Mouse (Mus musculus) liver, embryonic 11.5 days (tissue): ENCODE data around the gene Rcc1l. TPM values are rescaled to one million over a fixed set of nuclear protein-coding genes. Genes with fewer than 3 reads are reported as not detected.

ENCODE experiments used
- ATAC-seq: fragments of 200-750 bp; cut with Nextera tagmentation; replicated peaks from 2 replicates; pipeline ENCODE4 v1.8.0; 2017; ENCODE audit warnings: moderate number of reproducible peaks, mild to moderate bottlenecking, moderate TSS enrichment, moderate library complexity; ENCODE audit not compliant: low FRiP score
- DNase-seq: peaks from one replicate; pipeline ENCODE4 v3.0.0-alpha.2; 2017; ENCODE audit warnings: low spot score
- H3K27ac ChIP-seq: fragments of 300-500 bp; sonication (generic); 2 replicates; pipeline ENCODE4 v1.5.1; 2014; ENCODE audit warnings: mild to moderate bottlenecking, low read depth, low read length, control low read depth
- H3K27me3 ChIP-seq: fragments of 300-500 bp; sonication (generic); replicated peaks from 2 replicates; pipeline ENCODE4 v1.6.1; 2014; ENCODE audit warnings: low read length, mixed read lengths; ENCODE audit not compliant: control insufficient read depth, insufficient read depth
- H3K36me3 ChIP-seq: fragments of 300-500 bp; sonication (generic); 2 replicates; pipeline ENCODE4 v1.6.1; 2014; ENCODE audit warnings: mild to moderate bottlenecking, low read length, moderate library complexity, mixed read lengths; ENCODE audit not compliant: control insufficient read depth, insufficient read depth
- H3K4me1 ChIP-seq: fragments of 300-500 bp; sonication (generic); replicated peaks from 2 replicates; pipeline ENCODE4 v1.6.1; 2014; ENCODE audit warnings: low read length, mixed read lengths; ENCODE audit not compliant: control insufficient read depth, insufficient read depth
- H3K4me2 ChIP-seq: fragments of 300-500 bp; sonication (generic); 2 replicates; pipeline ENCODE4 v1.6.1; 2014; ENCODE audit warnings: mild to moderate bottlenecking, control low read depth, moderate library complexity
- H3K4me3 ChIP-seq: fragments of 300-500 bp; sonication (generic); 2 replicates; pipeline ENCODE4 v1.5.1; 2014; ENCODE audit warnings: low read depth, low read length, control low read depth
- H3K9ac ChIP-seq: fragments of 300-500 bp; sonication (generic); 2 replicates; pipeline ENCODE4 v1.6.1; 2014; ENCODE audit warnings: low read depth, low read length, control low read depth
- H3K9me3 ChIP-seq: fragments of 300-500 bp; sonication (generic); 2 replicates; pipeline ENCODE4 v1.6.1; 2016; ENCODE audit warnings: low read length, inconsistent platforms, mixed read lengths; ENCODE audit not compliant: control insufficient read depth
- WGBS: fragments of 180-500 bp; shearing (Covaris S2); extraction: QIAGEN DNeasy Blood & Tissue Kit; methylation state at CpG from one replicate; pipeline ENCODE4 v1.1.7; 2014; 5-methylcytosine and 5-hydroxymethylcytosine counted together
- polyA plus RNA-seq: library from polyadenylated mRNA; unstranded; fragments of >200 nt; fragmentation: Nextera tagmentation; extraction: Ambion mirVana; gene quantifications from 2 replicates; pipeline ENCODE4 v1.2.1, GENCODE M21; 2014

Rcc1l gene
- polyA plus RNA-seq, 1 experiment from 2014 or later = 39.1 TPM

DNA sequence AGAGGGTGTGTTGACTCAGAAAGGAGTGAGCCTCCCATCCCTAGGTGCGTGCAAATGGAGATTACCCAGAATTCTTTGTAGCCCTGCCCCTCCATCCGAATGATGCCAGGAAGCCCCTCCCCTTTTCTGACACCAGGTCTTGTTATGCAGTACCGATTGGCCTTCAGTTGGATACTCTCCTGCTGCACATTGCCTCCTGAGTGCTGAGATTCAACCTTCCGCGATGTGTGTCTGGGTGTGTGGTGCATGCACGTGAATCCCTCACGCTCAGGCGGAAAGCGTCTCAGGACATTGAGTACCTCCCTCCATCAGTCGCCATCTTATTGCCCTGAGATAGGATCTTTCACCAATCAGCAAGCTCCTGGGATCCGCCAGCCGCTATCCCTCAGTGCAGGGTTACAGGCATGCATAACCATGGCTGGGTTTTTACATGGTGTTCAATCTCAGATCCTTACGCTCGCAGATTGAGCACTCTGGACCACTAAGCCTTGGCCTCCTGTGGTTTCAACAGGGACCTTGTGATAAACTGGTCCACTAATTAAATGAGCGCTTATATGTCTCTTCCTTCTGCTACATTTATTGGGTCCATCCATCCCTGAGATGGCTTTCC is 57.7 kb downstream of the Rcc1l start:
- H3K27ac ChIP-seq = no peak overlapping the region
- no peak overlapping the region for H3K9ac ChIP-seq
- DNase-seq (no peak), ATAC-seq (no peak)
- no peak overlapping the region for H3K4me2 ChIP-seq
- H3K27me3 ChIP-seq = no peaks in the 10 kb centered on the region
- no peaks in the 10 kb centered on the region for H3K9me3 ChIP-seq
- peaks cover 5% of the 10 kb centered on the region; the same call in 1 of the 2 replicates for H3K4me1 ChIP-seq
- WGBS = 78% methylated on average over 15 of the region's 15 CpGs
- no peak overlapping the region for H3K4me3 ChIP-seq
- H3K36me3 ChIP-seq = no peaks in the 10 kb centered on the region

DNA sequence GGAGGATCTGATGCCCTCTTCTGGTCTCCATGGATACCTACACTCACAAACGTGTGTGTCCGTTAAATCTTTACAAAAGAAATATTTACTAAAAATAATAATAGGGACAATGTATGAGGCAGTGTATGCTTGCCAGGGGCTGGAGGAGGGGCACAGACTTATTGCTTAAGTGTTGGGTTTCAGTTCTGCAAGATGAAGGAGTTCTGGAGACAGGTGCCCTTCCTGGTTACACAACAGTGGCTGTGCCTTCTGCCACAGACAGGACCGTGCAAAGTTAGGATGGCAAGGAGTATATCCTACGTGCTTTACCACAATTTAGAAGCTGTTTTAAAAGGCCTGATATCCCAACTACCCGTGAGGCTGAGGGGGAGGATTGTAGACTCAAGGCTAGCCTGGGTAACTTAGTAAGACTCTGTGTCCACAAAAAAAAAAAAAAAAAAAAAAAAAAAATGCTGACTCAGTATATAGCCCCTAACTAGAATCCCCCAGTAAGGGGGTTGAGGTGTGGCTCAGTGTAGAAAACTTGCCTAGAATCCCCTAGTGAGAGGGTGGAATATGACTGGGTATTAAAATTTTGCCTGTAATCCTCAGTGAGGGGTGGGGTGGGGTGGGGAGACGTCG is 60.8 kb downstream of the Rcc1l start:
- WGBS = 86% methylated on average over 7 of the region's 7 CpGs
- DNase-seq = no peak
- Histone ChIP-seq H3K4me1 (peaks cover 5% of the 10 kb centered on the region; the same call in 1 of the 2 replicates), H3K27ac (no peak overlapping the region), H3K9ac (no peak overlapping the region), H3K4me2 (no peak overlapping the region), H3K36me3 (no peaks in the 10 kb centered on the region), H3K9me3 (no peaks in the 10 kb centered on the region), H3K27me3 (no peaks in the 10 kb centered on the region), H3K4me3 (no peak overlapping the region)
- ATAC-seq = no peak

DNA sequence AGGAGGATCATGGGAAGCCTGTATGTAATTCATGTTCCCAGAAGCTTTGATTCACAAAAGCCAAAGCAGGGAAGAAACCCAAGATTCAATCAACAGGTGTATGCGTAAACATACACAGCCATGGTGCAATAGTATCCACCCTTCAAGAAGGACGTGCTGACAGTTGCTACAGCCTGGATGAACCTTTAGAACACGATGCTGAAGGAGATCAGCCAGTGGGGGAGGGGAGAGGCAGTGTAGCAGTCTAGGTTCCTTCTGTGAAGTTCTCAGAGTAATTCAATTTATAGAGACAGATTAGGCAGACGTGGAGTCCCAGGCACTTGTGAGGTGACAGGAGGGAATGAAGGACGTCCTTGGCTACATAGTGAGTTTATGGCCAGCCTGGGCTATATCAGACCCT is 61.6 kb downstream of the Rcc1l start:
- WGBS = 74% methylated on average over 5 of the region's 5 CpGs
- H3K4me1 ChIP-seq = peaks cover 5% of the 10 kb centered on the region; the same call in 1 of the 2 replicates
- H3K4me2 ChIP-seq = no peak overlapping the region
- ATAC-seq = no peak
- H3K4me3 ChIP-seq = no peak overlapping the region
- no peaks in the 10 kb centered on the region for H3K36me3 ChIP-seq
- H3K27me3 ChIP-seq = no peaks in the 10 kb centered on the region
- H3K27ac ChIP-seq = no peak overlapping the region
- H3K9ac ChIP-seq = no peak overlapping the region
- no peaks in the 10 kb centered on the region for H3K9me3 ChIP-seq
- DNase-seq = no peak

DNA sequence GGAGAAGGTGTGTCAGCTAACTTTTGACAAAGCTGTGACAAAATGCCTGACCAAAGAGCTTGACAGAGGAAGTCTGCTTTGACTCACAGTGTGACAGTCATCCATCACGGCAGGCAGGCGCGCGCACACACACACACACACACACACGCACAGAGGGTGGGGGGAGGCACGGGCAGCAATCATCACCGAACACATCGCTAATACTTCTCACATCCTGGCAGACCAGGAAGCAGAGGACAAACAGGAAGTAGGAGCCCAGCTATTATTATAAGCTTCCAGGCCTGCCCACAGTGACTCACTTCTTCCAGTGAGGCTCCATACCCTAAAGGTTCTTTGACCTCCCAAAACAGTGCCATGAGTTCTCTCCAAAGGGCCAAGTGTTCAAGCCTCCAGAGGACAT is 70.7 kb downstream of the Rcc1l start:
- H3K9me3 ChIP-seq = no peaks in the 10 kb centered on the region
- H3K4me3 ChIP-seq = no peak overlapping the region
- no peaks in the 10 kb centered on the region for H3K4me1 ChIP-seq
- ATAC-seq (peak; percentile 29; the same call in 1 of the 2 replicates), DNase-seq (no peak)
- no peaks in the 10 kb centered on the region for H3K27me3 ChIP-seq
- 66% methylated on average over 8 of the region's 8 CpGs for WGBS
- no peak overlapping the region for H3K4me2 ChIP-seq
- H3K9ac ChIP-seq = no peak overlapping the region
- no peak overlapping the region for H3K27ac ChIP-seq
- no peaks in the 10 kb centered on the region for H3K36me3 ChIP-seq

DNA sequence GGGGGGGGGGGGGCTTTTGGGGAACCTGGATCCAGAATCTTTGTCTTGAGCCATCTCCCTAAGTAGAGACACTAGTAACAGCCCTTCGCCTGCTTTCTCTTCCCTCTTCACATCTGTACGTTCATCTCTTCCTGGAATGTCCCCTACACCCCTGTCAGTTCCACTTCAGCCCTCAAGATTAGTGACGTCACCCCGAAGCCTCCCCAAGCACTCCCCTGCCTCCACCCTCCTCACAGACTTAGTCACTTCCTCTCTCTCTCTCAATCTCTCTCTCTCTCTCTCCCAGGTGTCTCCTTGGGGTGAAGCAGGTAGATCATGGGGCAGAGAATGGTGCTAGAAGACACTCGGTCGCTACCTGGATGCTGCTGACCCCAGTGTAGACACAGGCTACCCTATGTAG is 73.9 kb downstream of the Rcc1l start:
- DNase-seq = no peak
- H3K27ac ChIP-seq = no peak overlapping the region; the same call in 1 of the 2 replicates
- H3K4me1 ChIP-seq = peaks cover 3% of the 10 kb centered on the region; the same call in 1 of the 2 replicates
- 57% methylated on average over 6 of the region's 6 CpGs for whole genome bisulfite sequencing
- no peak overlapping the region for H3K9ac ChIP-seq
- 0 out of 2 replicates have a peak, but pooled peaks cover 2% of the 10 kb centered on the region for H3K27me3 ChIP-seq
- H3K4me3 ChIP-seq = no peak overlapping the region
- no peak for ATAC-seq
- H3K36me3 ChIP-seq = no peaks in the 10 kb centered on the region
- H3K9me3 ChIP-seq = no peaks in the 10 kb centered on the region
- H3K4me2 ChIP-seq = no peak overlapping the region

DNA sequence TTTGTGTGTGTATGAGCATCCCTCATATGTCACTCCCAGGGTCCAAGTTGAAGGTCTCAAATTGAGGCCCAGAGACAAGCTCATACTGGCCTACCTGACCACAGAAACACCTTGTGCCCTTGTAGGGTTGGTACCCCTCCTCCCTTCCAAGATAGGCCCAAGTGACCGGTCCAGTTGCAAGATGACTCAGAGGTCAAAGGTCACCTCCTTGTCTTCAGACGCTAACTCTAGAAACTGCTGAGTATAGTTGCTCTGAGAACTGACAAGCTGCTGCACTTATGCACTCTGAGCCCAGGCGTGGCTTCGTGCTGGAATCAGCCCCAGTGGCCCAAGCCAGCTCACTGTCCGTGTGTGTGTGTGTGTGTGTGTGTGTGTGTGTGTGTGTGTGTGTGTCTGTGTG is 74.7 kb downstream of the Rcc1l start:
- peaks cover 3% of the 10 kb centered on the region; the same call in 1 of the 2 replicates for H3K4me1 ChIP-seq
- ATAC-seq = no peak
- H3K9ac ChIP-seq = no peak overlapping the region
- H3K27me3 ChIP-seq = 0 out of 2 replicates have a peak, but pooled peaks cover 2% of the 10 kb centered on the region
- H3K36me3 ChIP-seq = no peaks in the 10 kb centered on the region
- DNase-seq = no peak
- no peak overlapping the region for H3K4me3 ChIP-seq
- no peak overlapping the region for H3K4me2 ChIP-seq
- H3K9me3 ChIP-seq = no peaks in the 10 kb centered on the region
- 40% methylated on average over 5 of the region's 5 CpGs for WGBS
- no peak overlapping the region for H3K27ac ChIP-seq

DNA sequence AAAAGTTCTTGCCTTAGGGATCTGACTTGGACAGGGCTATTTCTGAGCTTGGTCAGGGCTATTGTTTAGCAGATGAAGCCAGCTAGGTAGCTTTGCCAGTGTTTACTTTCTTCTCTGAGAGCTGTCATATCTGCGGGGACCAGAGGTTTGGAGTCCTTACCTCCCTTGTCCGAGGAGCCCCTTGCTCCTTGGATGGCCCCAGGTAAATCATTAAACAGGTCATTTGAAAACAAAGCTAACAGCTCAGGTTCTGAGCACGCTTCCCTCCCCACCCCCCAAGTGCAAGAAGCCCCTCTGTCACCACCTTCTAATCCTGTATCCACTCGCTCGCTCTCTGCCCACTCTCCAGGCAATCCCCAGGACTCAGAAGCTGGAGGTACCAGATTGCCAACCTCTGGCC is 75.3 kb downstream of the Rcc1l start:
- H3K4me2 ChIP-seq = no peak overlapping the region
- no peaks in the 10 kb centered on the region for H3K9me3 ChIP-seq
- 0 out of 2 replicates have a peak, but pooled peaks cover 2% of the 10 kb centered on the region for H3K27me3 ChIP-seq
- no peak overlapping the region for H3K27ac ChIP-seq
- WGBS = 56% methylated on average over 5 of the region's 5 CpGs
- no peak overlapping the region for H3K9ac ChIP-seq
- DNase-seq (no peak), ATAC-seq (no peak)
- H3K4me1 ChIP-seq = peaks cover 3% of the 10 kb centered on the region; the same call in 1 of the 2 replicates
- no peak overlapping the region for H3K4me3 ChIP-seq
- no peaks in the 10 kb centered on the region for H3K36me3 ChIP-seq

DNA sequence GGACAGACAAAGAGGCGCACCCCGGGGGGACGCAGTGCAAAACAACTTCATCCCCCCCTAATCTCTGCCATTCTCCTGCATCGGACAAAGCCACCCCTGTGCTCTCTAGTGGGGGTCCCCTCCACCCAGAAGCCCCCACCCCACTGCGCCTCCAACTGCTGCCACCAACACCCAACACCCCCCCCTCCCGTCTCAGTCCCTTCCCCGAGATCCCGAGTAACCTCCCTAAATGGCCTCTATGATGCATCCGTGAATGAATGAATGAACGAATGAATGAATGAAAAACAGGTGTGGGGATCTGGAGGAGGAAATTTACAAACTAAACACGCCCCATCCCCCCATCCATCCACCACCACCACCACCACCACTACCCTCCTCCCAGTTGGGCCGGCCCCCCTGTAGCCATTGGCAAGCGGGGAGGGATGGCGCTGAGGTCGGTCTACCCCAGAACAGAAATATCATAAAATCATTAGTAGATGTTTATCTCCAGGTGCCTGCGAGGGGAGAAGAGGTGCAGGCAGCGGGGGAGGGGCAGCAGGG is 76.3 kb downstream of the Rcc1l start:
- Histone ChIP-seq H3K27ac (no peak overlapping the region), H3K4me2 (peak overlapping the region; percentile 95), H3K36me3 (no peaks in the 10 kb centered on the region), H3K9ac (peak overlapping the region; percentile 62; the same call in 1 of the 2 replicates), H3K4me1 (peaks cover 3% of the 10 kb centered on the region; the same call in 1 of the 2 replicates), H3K27me3 (0 out of 2 replicates have a peak, but pooled peaks cover 2% of the 10 kb centered on the region), H3K4me3 (peak overlapping the region; percentile 71), H3K9me3 (no peaks in the 10 kb centered on the region)
- ATAC-seq (peak; percentile 19; the same call in 1 of the 2 replicates), DNase-seq (no peak)
- WGBS = 11% methylated on average over 17 of the region's 17 CpGs
